Mouse (Mus musculus): Measurements from ENCODE around the gene Itm2b.

DNA sequence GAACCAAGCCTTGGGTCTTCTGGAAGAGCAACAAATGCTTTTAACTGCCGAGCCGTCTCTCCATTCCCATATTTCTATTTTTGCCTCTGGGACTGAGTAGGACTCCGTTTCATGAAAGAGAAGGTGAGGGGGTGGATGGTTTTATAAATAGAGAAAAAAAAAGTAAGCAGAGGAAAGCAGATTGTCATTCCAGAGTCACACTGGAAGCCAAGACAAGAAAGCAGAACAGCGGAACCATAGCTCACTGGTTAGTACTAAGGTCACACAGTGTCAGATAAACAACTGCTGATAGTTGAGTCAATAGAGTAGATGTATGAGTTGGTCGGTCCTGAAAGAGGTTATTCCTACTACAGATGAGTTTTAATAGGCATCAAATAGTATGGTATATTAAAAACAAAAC, 1.4 kb upstream of the Itm2b start:
- TF ChIP-seq POLR2A (IDR thresholded peaks at IDR 0.05; ENCODE audit: borderline replicate concordance, control insufficient read depth, low read depth, low read length) (no peak), CTCF (IDR thresholded peaks at IDR 0.05; ENCODE audit: control insufficient read depth, insufficient read depth, low read length) (no peak)

Measured in bone marrow, adult 2 months (tissue).